Mouse (Mus musculus) limb, embryonic 14.5 days (tissue): ENCODE data around the gene Nrros. TPM values are rescaled to one million over a fixed set of nuclear protein-coding genes. Genes with fewer than 3 reads are reported as not detected.

Experiments
- ATAC-seq: fragments of 200-750 bp; cut with Nextera tagmentation; 2 replicates; pipeline ENCODE4 v1.8.0; 2017; ENCODE audit warnings: low read depth, moderate number of reproducible peaks, moderate TSS enrichment; ENCODE audit not compliant: low FRiP score
- DNase-seq: peaks from one replicate; pipeline ENCODE4 v3.0.0-alpha.2; 2015; ENCODE audit warnings: low spot score
- H3K27ac ChIP-seq: fragments of 300-500 bp; sonication (generic); replicated peaks from 2 replicates; pipeline ENCODE4 v1.5.1; 2014; ENCODE audit warnings: low read depth, mild to moderate bottlenecking, low read length, moderate library complexity, mixed read lengths
- H3K27me3 ChIP-seq: fragments of 300-500 bp; sonication (generic); 2 replicates; pipeline ENCODE4 v1.6.1; 2014; ENCODE audit warnings: low read length, mixed read lengths; ENCODE audit not compliant: control insufficient read depth, insufficient read depth
- H3K36me3 ChIP-seq: fragments of 300-500 bp; sonication (generic); 2 replicates; pipeline ENCODE4 v1.6.1; 2014; ENCODE audit warnings: mild to moderate bottlenecking, low read length, moderate library complexity, mixed read lengths; ENCODE audit not compliant: control insufficient read depth, insufficient read depth
- H3K4me1 ChIP-seq: fragments of 300-500 bp; sonication (generic); 2 replicates; pipeline ENCODE4 v1.6.1; 2014; ENCODE audit warnings: antibody characterized with exemption, low read length, mixed read lengths; ENCODE audit not compliant: control insufficient read depth, insufficient read depth
- H3K4me2 ChIP-seq: fragments of 300-500 bp; sonication (generic); replicated peaks from 2 replicates; pipeline ENCODE4 v1.6.1; 2014; ENCODE audit warnings: low read depth, mild to moderate bottlenecking, low read length, moderate library complexity; ENCODE audit not compliant: severe bottlenecking
- H3K4me3 ChIP-seq: fragments of 300-500 bp; sonication (generic); replicated peaks from 2 replicates; pipeline ENCODE4 v1.5.1; 2014; ENCODE audit warnings: low read length
- H3K9ac ChIP-seq: fragments of 300-500 bp; sonication (generic); 2 replicates; pipeline ENCODE4 v1.6.1; 2014; ENCODE audit warnings: mild to moderate bottlenecking, low read depth, low read length, moderate library complexity; ENCODE audit not compliant: severe bottlenecking
- H3K9me3 ChIP-seq: fragments of 300-500 bp; sonication (generic); 2 replicates; pipeline ENCODE4 v1.6.1; 2016; ENCODE audit warnings: low read length; ENCODE audit not compliant: control insufficient read depth
- POLR2A ChIP-seq: fragments of 200-500 bp; IDR thresholded peaks from 2 replicates; pipeline ENCODE4 v1.8.0; 2012; ENCODE audit warnings: inconsistent platforms, mild to moderate bottlenecking, moderate library complexity, borderline replicate concordance; ENCODE audit not compliant: insufficient read depth, insufficient read length; ENCODE audit errors: extremely low read depth
- WGBS: fragments of 180-500 bp; shearing (Covaris S2); extraction: QIAGEN DNeasy Blood & Tissue Kit; methylation state at CpG from one replicate; pipeline ENCODE4 v1.1.7; 2014; 5-methylcytosine and 5-hydroxymethylcytosine counted together
- polyA plus RNA-seq, 2 experiments: library from polyadenylated mRNA; depleted of rRNA in 1 of 2; stranded (reverse) in 1 of 2; unstranded in 1 of 2; fragments of >200 nt; fragmentation: Nextera tagmentation in 1 of 2; extraction: Ambion mirVana in 1 of 2; gene quantifications; 2 replicates each; pipeline versions ENCODE4 v1.2.1 to v1.2.3; 2012 to 2014

Gene Nrros
- polyA plus RNA-seq, 2 experiments = 14.2 to 20.2 TPM

DNA sequence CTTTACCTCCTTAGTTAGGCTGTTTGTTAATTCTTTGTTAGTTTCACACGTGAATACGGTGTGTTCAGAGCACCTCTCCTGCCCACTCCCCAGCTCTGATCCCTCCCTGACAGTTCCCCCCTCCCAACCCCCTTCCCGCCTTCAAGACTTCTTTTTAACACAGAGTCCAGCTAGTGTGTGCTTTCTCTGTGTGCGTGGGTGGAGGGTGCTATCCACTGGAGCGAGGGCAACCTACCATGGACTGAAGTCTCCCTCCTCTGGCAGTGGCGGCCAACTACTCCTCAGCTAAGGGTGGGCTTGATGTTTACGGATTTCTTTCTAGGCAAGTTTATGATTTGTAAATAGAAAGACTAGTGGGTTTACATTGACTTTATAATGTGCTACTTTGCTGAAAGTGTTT is 57.2 kb downstream of the Nrros start:
- Histone ChIP-seq H3K4me3 (no peak overlapping the region), H3K9me3 (no peaks in the 10 kb centered on the region), H3K9ac (no peak overlapping the region), H3K4me1 (no peaks in the 10 kb centered on the region), H3K4me2 (no peak overlapping the region), H3K36me3 (peaks cover 41% of the 10 kb centered on the region), H3K27ac (no peak overlapping the region), H3K27me3 (no peaks in the 10 kb centered on the region)
- DNase-seq (no peak), ATAC-seq (no peak)
- TF ChIP-seq POLR2A = no peak
- WGBS = 83% methylated on average over 7 of the region's 7 CpGs

DNA sequence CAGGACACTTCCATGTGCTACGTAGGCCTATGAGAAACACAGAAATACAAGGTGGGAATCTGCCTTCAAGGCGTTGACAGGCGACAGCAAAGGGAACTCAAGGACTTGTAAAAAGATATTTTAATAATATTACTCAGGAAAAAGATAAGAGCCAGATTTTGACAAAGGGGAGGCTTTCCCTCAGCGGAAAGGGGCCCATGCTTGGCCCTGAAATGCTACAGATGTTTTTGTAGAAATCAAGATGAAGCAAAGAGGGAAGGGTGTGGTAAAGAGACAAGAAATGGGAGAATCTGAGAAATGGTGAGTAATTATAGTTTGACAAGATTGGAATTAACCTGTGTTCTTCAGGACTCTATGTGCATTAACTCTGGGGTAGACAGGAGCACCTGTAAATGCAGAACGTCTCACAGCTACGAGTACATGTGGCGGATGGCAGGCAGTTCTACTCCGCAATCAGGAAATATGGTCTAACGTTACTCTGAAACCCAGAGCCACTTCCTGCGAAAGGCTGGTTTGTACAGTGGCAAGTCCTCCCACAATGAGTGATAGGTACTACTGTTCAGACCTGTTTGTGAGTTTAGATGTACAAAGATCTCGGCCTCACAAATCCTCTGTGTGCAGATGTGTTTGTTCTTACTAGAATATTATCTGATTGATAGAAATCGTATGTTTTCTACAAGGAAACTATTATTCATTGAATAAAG is 57.9 kb downstream of the Nrros start:
- no peak overlapping the region for H3K4me2 ChIP-seq
- no peak overlapping the region for H3K9ac ChIP-seq
- 85% methylated on average over 12 of the region's 12 CpGs for WGBS
- ATAC-seq (no peak), DNase-seq (no peak)
- H3K4me3 ChIP-seq = no peak overlapping the region
- H3K4me1 ChIP-seq = no peaks in the 10 kb centered on the region
- H3K9me3 ChIP-seq = no peaks in the 10 kb centered on the region
- H3K27me3 ChIP-seq = no peaks in the 10 kb centered on the region
- H3K27ac ChIP-seq = no peak overlapping the region
- no peak for TF ChIP-seq POLR2A
- H3K36me3 ChIP-seq = peaks cover 41% of the 10 kb centered on the region

- DNase-seq (no peak), ATAC-seq (no peak)
- Histone ChIP-seq H3K27me3 (no peaks in the 10 kb centered on the region), H3K36me3 (peaks cover 41% of the 10 kb centered on the region), H3K27ac (no peak overlapping the region), H3K4me3 (no peak overlapping the region), H3K4me2 (no peak overlapping the region), H3K9ac (no peak overlapping the region), H3K9me3 (no peaks in the 10 kb centered on the region), H3K4me1 (no peaks in the 10 kb centered on the region)
- TF ChIP-seq POLR2A = no peak
- WGBS = 96% methylated on average over 1 of the region's 1 CpGs
Observed at GRCm38 (mm10) chr16:32105698-32106097, 59.7 kb downstream of the Nrros start.

DNA sequence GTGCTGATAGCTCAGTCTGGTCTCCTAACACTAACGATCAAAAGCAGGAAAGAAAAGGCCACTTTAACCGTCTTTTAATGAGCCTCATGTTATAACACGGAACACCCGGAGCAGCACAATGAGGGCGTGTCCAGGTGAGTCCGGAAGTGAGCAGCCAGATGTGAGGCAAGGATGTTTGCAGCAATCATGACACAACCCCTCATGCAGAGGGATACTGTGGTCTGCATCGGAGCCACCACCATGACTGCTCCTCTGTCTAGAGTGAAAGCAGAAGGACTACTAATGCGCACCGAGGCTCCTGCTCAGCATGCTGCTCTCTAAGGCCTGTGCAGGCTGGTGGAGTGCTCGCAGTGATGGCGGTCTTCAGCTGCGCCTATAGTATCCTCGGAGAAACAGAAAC is 63.1 kb downstream of the Nrros start:
- Histone ChIP-seq H3K4me3 (no peak overlapping the region), H3K9ac (no peak overlapping the region), H3K9me3 (no peaks in the 10 kb centered on the region), H3K4me2 (no peak overlapping the region), H3K27ac (no peak overlapping the region), H3K4me1 (peaks cover 8% of the 10 kb centered on the region; the same call in 1 of the 2 replicates), H3K36me3 (peaks cover 32% of the 10 kb centered on the region), H3K27me3 (no peaks in the 10 kb centered on the region)
- 86% methylated on average over 13 of the region's 13 CpGs for WGBS
- no peak for ATAC-seq
- no peak for DNase-seq
- no peak for TF ChIP-seq POLR2A

GRCm38 (mm10) chr16:32099638-32100150 is 65.7 kb downstream of the Nrros start, which contains the start of the genes Pigx and Cep19:
Gene Pigx (minus strand): TSS chr16:32099740.
Gene Cep19 (plus strand): TSS chr16:32099800.
- WGBS = 0% methylated on average over 29 of the region's 34 CpGs
- H3K4me1 ChIP-seq = peaks cover 8% of the 10 kb centered on the region; the same call in 1 of the 2 replicates
- DNase-seq (peak; percentile 89), ATAC-seq (peak; percentile 96)
- peak within 1 kb of the TSS; percentile 79 for H3K27ac ChIP-seq
- TF ChIP-seq POLR2A = no peak; the same call in 1 of the 2 replicates
- peak within 1 kb of the TSS; percentile 86 for H3K9ac ChIP-seq
- peak within 1 kb of the TSS; percentile 98 for H3K4me3 ChIP-seq
- H3K27me3 ChIP-seq = no peaks in the 10 kb centered on the region
- peaks cover 22% of the 10 kb centered on the region for H3K36me3 ChIP-seq
- peak within 1 kb of the TSS; percentile 74 for H3K4me2 ChIP-seq
- H3K9me3 ChIP-seq = no peaks in the 10 kb centered on the region
